Mouse (Mus musculus) MEL (cell line): ENCODE results near the gene Cdk2ap2. TPM values are rescaled to one million over a fixed set of nuclear protein-coding genes. Genes with fewer than 3 reads are reported as not detected.

ENCODE experiments used
- DNase-seq: peaks from one replicate; pipeline ENCODE4 v3.0.0; 2011; ENCODE audit warnings: low read depth, low spot score
- H3K27ac ChIP-seq: 2 replicates; pipeline ENCODE4 v1.5.1; 2012; ENCODE audit warnings: low read depth, mild to moderate bottlenecking, control low read depth, low read length, moderate library complexity; ENCODE audit not compliant: control insufficient read depth
- H3K27me3 ChIP-seq, 2 experiments: fragments of 150-350 bp in 1 of 2; sonication (generic) in 1 of 2; 2 replicates each; pipeline ENCODE4 v1.6.1; 2012; ENCODE audit warnings: low read length in 2 of 2, mild to moderate bottlenecking in 2 of 2, improper control_type of control experiment in 1 of 2, moderate library complexity in 1 of 2; ENCODE audit not compliant: insufficient read depth in 2 of 2, control insufficient read depth in 1 of 2
- H3K36me3 ChIP-seq, 2 experiments: 2 replicates each; pipeline ENCODE4 v1.6.1; 2012 to 2014; ENCODE audit warnings: low read length in 2 of 2, improper control_type of control experiment in 1 of 2, inconsistent platforms in 1 of 2, mild to moderate bottlenecking in 1 of 2; ENCODE audit not compliant: insufficient read depth in 2 of 2, control insufficient read depth in 1 of 2
- H3K4me1 ChIP-seq, 2 experiments: fragments of 150-350 bp in 1 of 2; sonication (generic) in 1 of 2; 2 replicates each; pipeline ENCODE4 v1.6.1; 2012; ENCODE audit warnings: low read length in 2 of 2, improper control_type of control experiment in 1 of 2, mild to moderate bottlenecking in 1 of 2; ENCODE audit not compliant: insufficient read depth in 2 of 2, control insufficient read depth in 1 of 2
- H3K4me3 ChIP-seq, 2 experiments: fragments of 150-350 bp in 1 of 2; sonication (generic) in 1 of 2; 2 replicates each; pipeline ENCODE4 v1.5.1; 2012; ENCODE audit warnings: low read depth in 2 of 2, low read length in 2 of 2, mild to moderate bottlenecking in 2 of 2, moderate library complexity in 2 of 2, control low read depth in 1 of 2, improper control_type of control experiment in 1 of 2; ENCODE audit not compliant: control insufficient read depth in 1 of 2, insufficient read depth in 1 of 2
- H3K79me2 ChIP-seq: 2 replicates; pipeline ENCODE4 v1.6.1; 2012; ENCODE audit warnings: mild to moderate bottlenecking, low read length, moderate library complexity; ENCODE audit not compliant: control insufficient read depth, poor library complexity, insufficient read depth
- H3K9ac ChIP-seq: 2 replicates; pipeline ENCODE4 v1.6.1; 2012; ENCODE audit warnings: low read depth, mild to moderate bottlenecking, control low read depth, low read length, moderate library complexity; ENCODE audit not compliant: control insufficient read depth, poor library complexity, severe bottlenecking
- H3K9me3 ChIP-seq: fragments of 150-350 bp; sonication (generic); replicated peaks from 2 replicates; pipeline ENCODE4 v1.6.1; 2012; ENCODE audit warnings: mild to moderate bottlenecking, low read length, improper control_type of control experiment, moderate library complexity; ENCODE audit not compliant: insufficient read depth
- CHD1 ChIP-seq: IDR thresholded peaks from 2 replicates; pipeline ENCODE4 v1.6.1; 2012; ENCODE audit warnings: low read depth, mild to moderate bottlenecking, inconsistent platforms, low read length, improper control_type of control experiment
- CHD2 ChIP-seq: IDR thresholded peaks from 2 replicates; pipeline ENCODE4 v1.6.1; 2011; ENCODE audit warnings: low read length, improper control_type of control experiment
- CTCF ChIP-seq, 3 experiments: IDR thresholded peaks in 2 of 3; conservative IDR thresholded peaks in 1 of 3; 2 replicates each; pipeline ENCODE4 v1.5.1; 2011 to 2012; ENCODE audit warnings: low read length in 3 of 3, low read depth in 2 of 3, mild to moderate bottlenecking in 2 of 3, improper control_type of control experiment in 1 of 3, inconsistent platforms in 1 of 3, mixed read lengths in 1 of 3, moderate library complexity in 1 of 3; ENCODE audit not compliant: control insufficient read depth in 1 of 3, insufficient read depth in 1 of 3, poor library complexity in 1 of 3, severe bottlenecking in 1 of 3
- E2F4 ChIP-seq: IDR thresholded peaks from 2 replicates; pipeline ENCODE4 v1.6.1; 2011; ENCODE audit warnings: low read depth, low read length, improper control_type of control experiment, borderline replicate concordance
- EP300 ChIP-seq, 2 experiments: IDR thresholded peaks; 2 replicates each; pipeline ENCODE4 v1.6.1; 2011; ENCODE audit warnings: improper control_type of control experiment in 2 of 2, low read length in 2 of 2, low read depth in 1 of 2, mild to moderate bottlenecking in 1 of 2
- ETS1 ChIP-seq: IDR thresholded peaks from 2 replicates; pipeline ENCODE4 v1.6.1; 2012; ENCODE audit warnings: low read depth, mild to moderate bottlenecking, inconsistent platforms, low read length, improper control_type of control experiment, moderate library complexity
- GATA1 ChIP-seq: IDR thresholded peaks from 2 replicates; pipeline ENCODE4 v1.6.1; 2011; ENCODE audit warnings: low read depth, low read length, improper control_type of control experiment
- HCFC1 ChIP-seq: IDR thresholded peaks from 2 replicates; pipeline ENCODE4 v1.6.1; 2012; ENCODE audit warnings: low read depth, mild to moderate bottlenecking, inconsistent platforms, low read length, improper control_type of control experiment, moderate library complexity
- KAT2A ChIP-seq: conservative IDR thresholded peaks from 2 replicates; pipeline ENCODE4 v1.6.1; 2012; ENCODE audit warnings: low read depth, low read length, improper control_type of control experiment, inconsistent platforms
- MAFK ChIP-seq: IDR thresholded peaks from 2 replicates; pipeline ENCODE4 v1.6.1; 2011; ENCODE audit warnings: low read depth, mild to moderate bottlenecking, low read length, improper control_type of control experiment, borderline replicate concordance
- MAX ChIP-seq: IDR thresholded peaks from 2 replicates; pipeline ENCODE4 v1.6.1; 2011; ENCODE audit warnings: low read length, improper control_type of control experiment
- MAZ ChIP-seq: IDR thresholded peaks from 2 replicates; pipeline ENCODE4 v1.6.1; 2012; ENCODE audit warnings: low read depth, mild to moderate bottlenecking, inconsistent platforms, low read length, improper control_type of control experiment
- MXI1 ChIP-seq: IDR thresholded peaks from 2 replicates; pipeline ENCODE4 v1.6.1; 2011; ENCODE audit warnings: mild to moderate bottlenecking, low read depth, low read length, improper control_type of control experiment
- MYB ChIP-seq: IDR thresholded peaks from 2 replicates; pipeline ENCODE4 v1.6.1; 2011; ENCODE audit warnings: mild to moderate bottlenecking, low read depth, low read length, improper control_type of control experiment
- MYC ChIP-seq: IDR thresholded peaks from 2 replicates; pipeline ENCODE4 v1.6.1; 2011; ENCODE audit warnings: low read depth, mild to moderate bottlenecking, low read length, improper control_type of control experiment, moderate library complexity
- POLR2A ChIP-seq, 2 experiments: IDR thresholded peaks; 2 replicates each; pipeline ENCODE4 v1.6.1; 2011 to 2012; ENCODE audit warnings: low read length in 2 of 2, mild to moderate bottlenecking in 2 of 2, control low read depth in 1 of 2, improper control_type of control experiment in 1 of 2, low read depth in 1 of 2, moderate library complexity in 1 of 2; ENCODE audit not compliant: control insufficient read depth in 1 of 2, insufficient read depth in 1 of 2, poor library complexity in 1 of 2
- POLR2AphosphoS2 ChIP-seq: IDR thresholded peaks from 2 replicates; pipeline ENCODE4 v1.6.1; 2011; ENCODE audit warnings: low read length, improper control_type of control experiment
- RAD21 ChIP-seq: IDR thresholded peaks from 2 replicates; pipeline ENCODE4 v1.6.1; 2011; ENCODE audit warnings: mild to moderate bottlenecking, low read depth, low read length, improper control_type of control experiment
- SIN3A ChIP-seq: IDR thresholded peaks from 2 replicates; pipeline ENCODE4 v1.6.1; 2012; ENCODE audit warnings: low read length, improper control_type of control experiment, inconsistent platforms
- SMC3 ChIP-seq: IDR thresholded peaks from 2 replicates; pipeline ENCODE4 v1.6.1; 2011; ENCODE audit warnings: low read depth, low read length, improper control_type of control experiment
- TAL1 ChIP-seq: IDR thresholded peaks from 2 replicates; pipeline ENCODE4 v1.6.1; 2012; ENCODE audit warnings: mild to moderate bottlenecking, inconsistent platforms, low read length, moderate library complexity, mixed read lengths
- USF1 ChIP-seq: IDR thresholded peaks from 2 replicates; pipeline ENCODE4 v1.6.1; 2014; ENCODE audit warnings: low read depth, mild to moderate bottlenecking, inconsistent platforms, low read length, improper control_type of control experiment, moderate library complexity
- USF2 ChIP-seq, 2 experiments: IDR thresholded peaks; 2 replicates each; pipeline ENCODE4 v1.6.1; 2011 to 2012; ENCODE audit warnings: improper control_type of control experiment in 2 of 2, low read length in 2 of 2, borderline replicate concordance in 1 of 2, inconsistent platforms in 1 of 2, low read depth in 1 of 2, mild to moderate bottlenecking in 1 of 2; ENCODE audit not compliant: insufficient read depth in 1 of 2
- ZC3H11A ChIP-seq: IDR thresholded peaks from 2 replicates; pipeline ENCODE4 v1.6.1; 2012; ENCODE audit warnings: low read depth, mild to moderate bottlenecking, inconsistent platforms, low read length, improper control_type of control experiment
- ZKSCAN1 ChIP-seq: IDR thresholded peaks from 2 replicates; pipeline ENCODE4 v1.6.1; 2012; ENCODE audit warnings: low read depth, mild to moderate bottlenecking, inconsistent platforms, low read length, improper control_type of control experiment, moderate library complexity
- ZMIZ1 ChIP-seq: IDR thresholded peaks from 2 replicates; pipeline ENCODE4 v1.6.1; 2012; ENCODE audit warnings: low read depth, mild to moderate bottlenecking, inconsistent platforms, low read length, improper control_type of control experiment, moderate library complexity
- ZNF384 ChIP-seq: IDR thresholded peaks from 2 replicates; pipeline ENCODE4 v1.6.1; 2012; ENCODE audit warnings: low read depth, mild to moderate bottlenecking, inconsistent platforms, low read length, improper control_type of control experiment
- polyA plus RNA-seq, 2 experiments: library from polyadenylated mRNA; stranded (reverse) in 1 of 2; unstranded in 1 of 2; fragments of >175 nt in 1 of 2; fragments of >200 nt in 1 of 2; gene quantifications; 2 replicates each; pipeline versions ENCODE4 v1.2.1 to v1.2.4; 2012; ENCODE audit warnings: low replicate concordance in 2 of 2, low read depth in 1 of 2; ENCODE audit not compliant: insufficient read length in 2 of 2, insufficient read depth in 1 of 2, missing spikeins in 1 of 2
- total RNA-seq: library from RNA; depleted of rRNA; stranded (reverse); fragments of 300-350 nt; gene quantifications from 2 replicates; pipeline ENCODE4 v1.2.3, GENCODE M21; 2012

Gene Cdk2ap2
- total and polyA plus RNA-seq, 3 experiments, result 53.5 to 97.6 TPM; not detected in 1

DNA sequence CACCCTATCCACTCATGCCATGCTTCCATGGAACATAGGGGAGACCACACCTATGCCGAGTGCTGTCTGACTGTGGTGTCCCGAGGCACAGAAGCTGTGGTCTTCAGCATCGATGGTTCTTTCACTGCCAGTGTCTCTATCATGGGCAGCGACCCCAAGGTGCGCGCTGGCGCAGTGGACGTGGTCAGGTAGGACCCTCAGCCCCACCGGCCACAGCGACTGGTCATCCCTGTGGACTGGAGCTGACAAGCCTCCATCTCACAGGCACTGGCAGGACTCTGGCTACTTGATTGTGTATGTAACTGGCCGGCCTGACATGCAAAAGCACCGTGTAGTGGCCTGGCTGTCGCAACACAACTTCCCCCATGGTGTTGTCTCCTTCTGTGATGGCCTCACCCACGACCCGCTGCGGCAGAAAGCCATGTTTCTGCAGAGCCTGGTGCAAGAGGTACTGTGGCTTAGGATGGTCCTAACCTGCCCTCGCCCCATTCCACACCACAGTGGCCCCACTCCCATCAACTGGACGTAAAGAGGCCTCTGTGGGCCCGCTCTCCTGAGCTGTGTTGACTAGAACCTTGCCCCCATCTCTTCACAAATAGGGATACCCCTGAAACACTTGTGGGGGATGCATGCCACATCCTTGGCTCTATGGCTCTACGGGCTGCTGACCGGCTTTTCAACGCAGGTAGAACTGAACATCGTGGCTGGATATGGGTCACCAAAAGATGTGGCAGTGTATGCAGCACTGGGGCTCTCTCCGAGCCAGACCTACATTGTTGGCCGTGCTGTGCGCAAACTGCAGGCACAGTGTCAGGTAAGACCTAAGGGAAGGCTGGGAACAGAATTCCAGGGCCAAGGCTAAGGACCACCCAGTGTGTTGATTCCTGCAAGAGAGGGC is 15.3 kb downstream of the Cdk2ap2 start:
- Histone ChIP-seq H3K27ac (peak overlapping the region; percentile 88), H3K9ac (no peak overlapping the region), H3K9me3 (no peaks in the 10 kb centered on the region), H3K36me3 (peaks cover 2 to 16% of the 10 kb centered on the region in 2 experiments; a peak in 3 of 4 replicates), H3K4me1 (peaks cover 13 to 20% of the 10 kb centered on the region in 2 experiments), H3K79me2 (peaks cover 2% of the 10 kb centered on the region; the same call in 1 of the 2 replicates), H3K27me3 (no peaks in the 10 kb centered on the region), H3K4me3 (no peak overlapping the region)
- no peak for DNase-seq
- TF ChIP-seq USF1 (no peak), ZC3H11A (no peak), MAX (no peak), KAT2A (no peak), E2F4 (no peak), MAZ (no peak), POLR2A (IDR thresholded peaks at IDR 0.05; ENCODE audit: control insufficient read depth in 1 of 2, insufficient read depth in 1 of 2, low read depth in 1 of 2, low read length in 2 of 2, poor library complexity in 1 of 2) (no peak), ZMIZ1 (no peak), CTCF (IDR thresholded peaks at IDR 0.05 in 2 of 3, conservative IDR thresholded peaks at IDR 0.05 in 1 of 3; ENCODE audit: control insufficient read depth in 1 of 3, insufficient read depth in 1 of 3, low read depth in 2 of 3, low read length in 3 of 3, poor library complexity in 1 of 3, severe bottlenecking in 1 of 3) (no peak)

DNA sequence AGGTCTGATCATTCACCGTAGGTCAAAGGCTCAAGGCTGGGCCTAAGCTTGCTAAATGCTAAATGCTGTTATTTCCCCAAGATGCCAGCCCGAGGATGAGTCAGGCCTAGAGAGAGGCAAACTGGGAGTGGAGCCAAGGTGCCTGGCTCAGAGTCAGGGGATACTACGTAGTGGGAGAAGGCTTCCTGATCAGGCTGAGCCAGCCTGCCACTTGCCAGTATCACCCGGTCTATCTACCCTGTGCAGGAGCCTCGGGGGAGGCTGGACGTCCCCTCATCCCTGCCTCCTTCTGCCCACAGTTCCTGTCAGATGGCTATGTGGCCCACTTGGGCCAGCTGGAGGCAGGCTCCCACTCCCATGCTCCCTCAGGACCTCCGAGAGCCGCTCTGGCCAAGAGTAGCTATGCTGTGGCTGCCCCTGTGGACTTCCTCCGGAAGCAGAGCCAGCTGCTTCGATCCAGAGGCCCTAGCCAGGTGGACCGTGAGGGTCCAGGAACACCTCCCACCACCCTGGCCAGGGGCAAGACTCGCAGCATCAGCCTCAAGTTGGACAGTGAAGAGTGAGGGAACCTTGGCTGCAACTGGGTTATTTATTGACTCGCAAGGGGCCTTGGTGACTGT is 16.3 kb downstream of the Cdk2ap2 start:
- H3K27ac ChIP-seq, result peak overlapping the region; percentile 88
- H3K9ac ChIP-seq, result peak overlapping the region; percentile 66
- peaks cover 13 to 20% of the 10 kb centered on the region in 2 experiments for H3K4me1 ChIP-seq
- peaks cover 2% of the 10 kb centered on the region; the same call in 1 of the 2 replicates for H3K79me2 ChIP-seq
- H3K27me3 ChIP-seq, result no peaks in the 10 kb centered on the region
- peak; percentile 95 for DNase-seq
- no peaks in the 10 kb centered on the region for H3K9me3 ChIP-seq
- peak overlapping the region; percentile 34 to 54 for H3K4me3 ChIP-seq
- H3K36me3 ChIP-seq, result peaks cover 2 to 16% of the 10 kb centered on the region in 2 experiments; a peak in 3 of 4 replicates
- TF ChIP-seq SIN3A, result peak; percentile 87
- TF ChIP-seq TAL1, result peak; percentile 99
- 0 out of 2 replicates have a peak, but pooled peaks have one; percentile 55 for TF ChIP-seq MYC
- TF ChIP-seq USF2 (IDR thresholded peaks at IDR 0.05; ENCODE audit: borderline replicate concordance in 1 of 2, insufficient read depth in 1 of 2, low read depth in 1 of 2, low read length in 2 of 2), result no peak
- TF ChIP-seq USF1, result no peak
- no peak for TF ChIP-seq E2F4
- TF ChIP-seq CHD2, result no peak; the same call in 1 of the 2 replicates
- TF ChIP-seq ZNF384, result no peak
- no peak; the same call in 1 of the 2 replicates for TF ChIP-seq MAZ
- TF ChIP-seq CTCF (IDR thresholded peaks at IDR 0.05 in 2 of 3, conservative IDR thresholded peaks at IDR 0.05 in 1 of 3; ENCODE audit: control insufficient read depth in 1 of 3, insufficient read depth in 1 of 3, low read depth in 2 of 3, low read length in 3 of 3, poor library complexity in 1 of 3, severe bottlenecking in 1 of 3), result no peak
- peak; percentile 47; the same call in 1 of the 2 replicates for TF ChIP-seq POLR2AphosphoS2
- no peak for TF ChIP-seq HCFC1
- no peak for TF ChIP-seq CHD1
- TF ChIP-seq KAT2A, result no peak
- TF ChIP-seq RAD21, result no peak
- TF ChIP-seq ZMIZ1, result peak; percentile 83; the same call in 1 of the 2 replicates
- TF ChIP-seq ETS1, result peak; percentile 92
- TF ChIP-seq EP300 (IDR thresholded peaks at IDR 0.05; ENCODE audit: low read depth in 1 of 2, low read length in 2 of 2), result peak; percentile 93 to 94
- TF ChIP-seq GATA1, result peak; percentile 85
- no peak for TF ChIP-seq ZKSCAN1
- TF ChIP-seq SMC3, result peak; percentile 1; the same call in 1 of the 2 replicates
- TF ChIP-seq MYB, result peak; percentile 38; the same call in 1 of the 2 replicates
- TF ChIP-seq MAFK, result peak; percentile 34; the same call in 1 of the 2 replicates
- no peak; the same call in 1 of the 2 replicates for TF ChIP-seq MXI1
- TF ChIP-seq ZC3H11A, result no peak
